Mouse (Mus musculus) embryonic facial prominence, embryonic 12.5 days (tissue): ENCODE data around the gene Arid5b. TPM values are rescaled to one million over a fixed set of nuclear protein-coding genes. Genes with fewer than 3 reads are reported as not detected.

Experiments
- ATAC-seq: fragments of 200-750 bp; cut with Nextera tagmentation; 2 replicates; pipeline ENCODE4 v1.8.0; 2017; ENCODE audit not compliant: insufficient number of reproducible peaks, insufficient read depth, low FRiP score, low TSS enrichment
- H3K27ac ChIP-seq: fragments of 300-500 bp; sonication (generic); 2 replicates; pipeline ENCODE4 v1.5.1; 2016; ENCODE audit warnings: mild to moderate bottlenecking
- H3K27me3 ChIP-seq: fragments of 300-500 bp; sonication (generic); 2 replicates; pipeline ENCODE4 v1.6.1; 2016; ENCODE audit warnings: mild to moderate bottlenecking, moderate library complexity
- H3K36me3 ChIP-seq: fragments of 300-500 bp; sonication (generic); 2 replicates; pipeline ENCODE4 v1.6.1; 2016; ENCODE audit warnings: mild to moderate bottlenecking
- H3K4me1 ChIP-seq: fragments of 300-500 bp; sonication (generic); 2 replicates; pipeline ENCODE4 v1.6.1; 2016
- H3K4me2 ChIP-seq: fragments of 300-500 bp; sonication (generic); replicated peaks from 2 replicates; pipeline ENCODE4 v1.6.1; 2016; ENCODE audit warnings: mild to moderate bottlenecking, moderate library complexity
- H3K4me3 ChIP-seq: fragments of 300-500 bp; sonication (generic); 2 replicates; pipeline ENCODE4 v1.5.1; 2016; ENCODE audit warnings: mild to moderate bottlenecking
- H3K9ac ChIP-seq: fragments of 300-500 bp; sonication (generic); 2 replicates; pipeline ENCODE4 v1.6.1; 2016; ENCODE audit warnings: mild to moderate bottlenecking, moderate library complexity
- H3K9me3 ChIP-seq: fragments of 300-500 bp; sonication (generic); 2 replicates; pipeline ENCODE4 v1.6.1; 2016; ENCODE audit warnings: mild to moderate bottlenecking, moderate library complexity
- WGBS: fragments of 180-500 bp; shearing (Covaris S2); methylation state at CpG from one replicate; pipeline ENCODE4 v1.1.7; 2016; 5-methylcytosine and 5-hydroxymethylcytosine counted together
- polyA plus RNA-seq: library from polyadenylated mRNA; unstranded; fragments of >200 nt; fragmentation: Nextera tagmentation; extraction: Ambion mirVana; gene quantifications from 2 replicates; pipeline ENCODE4 v1.2.1, GENCODE M21; 2016

Arid5b gene
- polyA plus RNA-seq, 1 experiment from 2014 or later: 50.9 TPM

DNA sequence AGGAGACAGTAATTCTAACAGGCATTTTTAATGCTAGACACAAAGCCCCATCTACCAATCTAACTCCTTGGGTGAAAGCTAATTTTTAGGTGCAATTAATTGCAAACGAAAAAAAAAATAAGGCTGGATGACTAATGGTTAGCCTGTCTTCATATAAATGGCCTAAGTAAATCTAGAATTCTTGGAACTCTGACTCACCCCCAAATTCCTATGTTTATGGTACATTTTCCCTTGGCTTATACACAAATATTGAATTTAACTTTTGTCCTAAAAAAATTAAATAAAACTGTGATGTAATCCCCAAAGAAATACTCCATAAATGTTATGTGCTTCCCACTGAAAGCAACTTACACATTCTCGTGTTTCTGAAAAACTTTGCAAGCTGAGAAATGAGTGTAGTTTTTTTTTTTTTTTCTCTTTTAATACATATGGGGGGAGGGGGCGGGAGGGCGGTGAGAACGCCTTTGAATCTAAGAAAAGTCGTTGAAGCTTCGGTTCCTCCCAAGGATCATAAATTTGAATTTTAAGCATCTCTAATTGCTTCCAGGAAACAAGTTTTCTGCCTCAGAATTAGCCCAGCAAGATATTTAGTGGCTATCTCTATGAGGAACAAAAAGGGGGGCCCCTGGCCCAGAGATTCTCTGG is 31.8 kb downstream of the Arid5b start:
- Histone ChIP-seq H3K27ac (no peak overlapping the region), H3K4me2 (no peak overlapping the region)

DNA sequence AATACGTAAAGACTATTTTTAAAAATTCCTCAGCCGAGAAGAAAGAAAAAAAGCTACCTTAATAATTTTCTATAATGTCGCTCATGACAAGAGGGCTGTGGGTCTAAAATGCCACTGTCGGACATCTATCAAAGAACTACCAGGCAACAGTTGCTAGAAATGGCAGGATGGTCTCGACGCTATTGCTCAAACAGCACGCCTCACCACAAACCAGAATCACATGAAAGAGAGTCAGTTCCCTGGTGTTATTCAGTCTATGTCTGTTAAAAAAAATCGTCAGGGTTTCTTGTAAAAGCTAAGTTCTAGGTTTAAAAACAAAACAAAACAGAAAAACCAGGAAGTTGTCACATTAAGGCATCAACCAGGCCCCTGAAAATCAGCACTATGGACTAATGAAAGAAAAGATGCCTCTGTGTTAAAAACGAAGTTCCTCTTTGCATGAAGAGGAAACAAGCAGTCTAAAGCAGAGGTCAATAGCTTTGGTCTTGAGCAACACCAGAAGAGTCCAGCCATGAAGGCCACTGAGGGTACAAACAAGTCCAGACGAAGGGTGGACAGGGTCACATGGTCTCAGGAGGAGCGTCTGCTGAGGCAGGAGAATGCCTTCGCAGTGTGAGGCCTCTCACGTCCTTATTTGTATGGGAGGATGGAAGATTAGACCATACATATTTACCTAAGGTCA is 37.6 kb downstream of the Arid5b start:
- H3K9ac ChIP-seq: no peak overlapping the region
- no peaks in the 10 kb centered on the region for H3K9me3 ChIP-seq
- H3K4me2 ChIP-seq: no peak overlapping the region
- ATAC-seq: no peak
- WGBS: 87% methylated on average over 13 of the region's 13 CpGs
- peaks cover 30% of the 10 kb centered on the region for H3K36me3 ChIP-seq
- no peak overlapping the region for H3K27ac ChIP-seq
- H3K4me1 ChIP-seq: peaks cover 10% of the 10 kb centered on the region; the same call in 1 of the 2 replicates
- H3K27me3 ChIP-seq: no peaks in the 10 kb centered on the region
- H3K4me3 ChIP-seq: no peak overlapping the region

More for the DNA sequence above, 31.8 kb downstream of the Arid5b start:
- no peak overlapping the region for H3K9ac ChIP-seq
- H3K4me3 ChIP-seq: no peak overlapping the region
- H3K36me3 ChIP-seq: peaks cover 15% of the 10 kb centered on the region
- peaks cover 7% of the 10 kb centered on the region for H3K4me1 ChIP-seq
- H3K27me3 ChIP-seq: no peaks in the 10 kb centered on the region
- no peak for ATAC-seq
- H3K9me3 ChIP-seq: no peaks in the 10 kb centered on the region
- WGBS: 66% methylated on average over 7 of the region's 7 CpGs

DNA sequence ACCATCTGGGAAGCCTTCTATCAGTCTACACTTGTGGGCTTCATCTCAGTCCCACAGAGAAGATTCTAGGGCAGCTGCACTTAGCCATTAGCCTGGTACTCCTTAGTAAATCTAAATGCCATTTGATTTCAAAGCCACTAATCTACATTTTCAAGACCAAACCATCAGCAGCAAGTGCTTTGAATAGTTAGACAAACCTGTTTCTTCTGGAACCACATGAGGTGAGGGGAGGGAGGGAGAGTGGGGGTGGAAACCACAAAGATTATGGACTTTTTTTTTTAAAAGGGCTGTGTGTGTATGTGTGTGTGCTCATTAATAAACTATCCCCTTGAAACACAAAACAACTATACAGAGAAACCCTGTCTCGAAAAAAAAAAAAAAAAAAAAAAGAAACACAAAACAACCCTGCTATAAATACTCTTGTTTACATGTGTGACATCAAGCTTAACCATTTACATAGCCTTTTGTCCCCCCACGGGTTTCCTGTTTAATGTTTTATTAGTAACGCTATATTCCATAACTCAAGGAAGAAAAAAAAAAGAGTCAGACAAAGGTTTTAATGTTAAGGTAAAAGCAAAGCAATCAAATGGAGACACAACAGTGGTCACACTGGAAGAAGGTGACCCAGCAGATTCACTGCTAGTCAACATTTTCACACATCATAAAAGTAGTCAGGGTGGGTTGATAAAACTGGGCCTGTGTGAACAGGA is 38.3 kb downstream of the Arid5b start:
- Histone ChIP-seq H3K27me3 (no peaks in the 10 kb centered on the region), H3K4me1 (peaks cover 10% of the 10 kb centered on the region; the same call in 1 of the 2 replicates), H3K4me2 (no peak overlapping the region), H3K4me3 (no peak overlapping the region), H3K9me3 (no peaks in the 10 kb centered on the region), H3K27ac (no peak overlapping the region), H3K9ac (no peak overlapping the region), H3K36me3 (peaks cover 37% of the 10 kb centered on the region)
- ATAC-seq: no peak
- WGBS: 72% methylated on average over 3 of the region's 3 CpGs

DNA sequence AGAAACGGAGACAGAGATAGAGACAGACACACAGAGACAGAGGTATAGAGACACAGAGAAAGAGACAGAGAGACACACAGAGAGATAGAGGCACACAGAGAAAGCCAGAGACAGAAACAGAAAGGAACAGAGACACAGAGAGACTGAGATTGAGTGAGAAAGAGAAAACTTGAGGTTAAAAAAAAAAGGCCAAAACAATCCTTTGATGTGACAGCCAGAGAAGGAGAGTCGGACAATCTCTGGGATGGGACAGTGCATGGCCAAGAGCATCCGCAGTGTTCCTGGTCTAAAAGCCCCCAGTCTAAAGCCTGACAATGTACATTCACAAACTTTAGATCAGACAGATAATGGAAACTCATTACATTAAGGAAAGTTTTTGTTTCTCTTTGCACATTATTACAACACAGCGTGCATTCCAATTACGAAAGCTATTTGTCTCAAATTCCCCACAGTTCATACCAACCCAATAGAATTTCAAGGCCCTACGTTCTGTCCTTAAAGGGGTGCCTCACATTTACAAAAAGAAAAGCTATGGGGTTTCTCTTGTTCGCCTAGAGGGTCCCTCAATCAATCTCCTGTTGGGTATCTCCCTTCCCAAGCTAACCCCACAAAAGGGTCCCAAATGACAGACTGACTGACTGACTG is 39.0 kb downstream of the Arid5b start:
- Histone ChIP-seq H3K36me3 (peaks cover 38% of the 10 kb centered on the region), H3K4me2 (no peak overlapping the region), H3K27me3 (no peaks in the 10 kb centered on the region), H3K4me3 (no peak overlapping the region), H3K9me3 (no peaks in the 10 kb centered on the region), H3K4me1 (peaks cover 10% of the 10 kb centered on the region; the same call in 1 of the 2 replicates), H3K9ac (no peak overlapping the region), H3K27ac (peak overlapping the region; percentile 30; the same call in 1 of the 2 replicates)
- no peak for ATAC-seq
- WGBS: 76% methylated on average over 7 of the region's 7 CpGs

DNA sequence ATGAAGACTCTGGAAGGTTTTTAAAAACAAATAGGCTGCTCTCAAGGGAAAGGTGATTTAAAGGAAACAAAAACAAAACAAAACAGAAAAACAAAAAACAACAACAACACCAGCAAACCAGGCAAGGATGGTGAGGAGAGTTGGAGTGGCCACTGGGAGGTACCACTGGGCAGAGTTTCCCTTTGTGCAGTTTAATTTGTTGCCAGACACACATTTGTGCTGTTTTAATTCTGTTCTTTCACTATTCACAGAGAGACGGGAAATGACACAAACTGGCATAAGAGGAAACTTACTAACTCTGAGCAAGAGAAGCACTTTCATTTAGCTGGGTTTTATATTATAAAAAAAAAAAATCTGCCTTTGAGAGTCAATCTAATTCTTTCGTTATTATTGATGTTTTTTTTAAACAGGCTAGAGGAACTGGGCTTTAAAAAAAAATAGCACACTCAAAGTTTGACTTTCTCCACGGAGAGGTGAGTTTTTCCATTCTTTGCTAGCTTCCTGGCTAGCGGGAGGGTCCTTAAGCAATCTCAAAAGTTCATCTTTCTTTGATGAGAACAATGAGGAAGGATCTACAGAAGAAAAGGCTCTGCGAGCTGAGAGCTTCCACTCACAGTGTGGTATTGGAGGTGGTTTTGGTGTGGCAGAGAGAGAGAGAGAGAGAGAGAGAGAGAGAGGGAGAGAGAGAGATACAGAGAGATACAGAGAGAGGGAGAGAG is 39.7 kb downstream of the Arid5b start:
- no peak overlapping the region for H3K4me3 ChIP-seq
- WGBS: 58% methylated on average over 5 of the region's 5 CpGs
- H3K4me1 ChIP-seq: peaks cover 10% of the 10 kb centered on the region; the same call in 1 of the 2 replicates
- H3K27ac ChIP-seq: peak overlapping the region; percentile 30; the same call in 1 of the 2 replicates
- no peaks in the 10 kb centered on the region for H3K27me3 ChIP-seq
- no peak overlapping the region for H3K4me2 ChIP-seq
- H3K9me3 ChIP-seq: no peaks in the 10 kb centered on the region
- H3K9ac ChIP-seq: no peak overlapping the region
- peaks cover 41% of the 10 kb centered on the region for H3K36me3 ChIP-seq
- no peak for ATAC-seq

DNA sequence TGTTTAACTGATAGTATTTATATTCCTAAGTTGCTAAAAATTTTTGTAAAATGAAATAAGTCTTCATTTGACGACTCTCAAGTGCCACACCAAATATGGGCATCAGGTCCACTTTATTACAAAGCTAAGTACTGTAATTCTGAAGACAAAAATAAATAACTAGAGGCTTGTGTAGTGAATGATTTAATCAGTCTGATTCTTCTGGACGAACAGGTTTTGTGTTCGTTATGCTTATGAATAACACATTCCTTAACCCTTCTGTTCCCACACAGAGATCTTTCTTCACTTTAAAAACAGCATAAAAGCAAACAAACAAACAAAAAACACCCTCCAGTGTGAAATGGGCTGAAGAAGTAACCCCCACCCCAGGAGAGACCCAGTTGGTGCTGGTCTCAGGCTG is 40.4 kb downstream of the Arid5b start:
- no peak overlapping the region for H3K27ac ChIP-seq
- H3K4me1 ChIP-seq: peaks cover 10% of the 10 kb centered on the region; the same call in 1 of the 2 replicates
- no peak overlapping the region for H3K4me3 ChIP-seq
- no peak overlapping the region for H3K4me2 ChIP-seq
- no peaks in the 10 kb centered on the region for H3K9me3 ChIP-seq
- WGBS: 45% methylated on average over 3 of the region's 3 CpGs
- H3K9ac ChIP-seq: no peak overlapping the region
- peaks cover 47% of the 10 kb centered on the region for H3K36me3 ChIP-seq
- H3K27me3 ChIP-seq: no peaks in the 10 kb centered on the region
- ATAC-seq: no peak

DNA sequence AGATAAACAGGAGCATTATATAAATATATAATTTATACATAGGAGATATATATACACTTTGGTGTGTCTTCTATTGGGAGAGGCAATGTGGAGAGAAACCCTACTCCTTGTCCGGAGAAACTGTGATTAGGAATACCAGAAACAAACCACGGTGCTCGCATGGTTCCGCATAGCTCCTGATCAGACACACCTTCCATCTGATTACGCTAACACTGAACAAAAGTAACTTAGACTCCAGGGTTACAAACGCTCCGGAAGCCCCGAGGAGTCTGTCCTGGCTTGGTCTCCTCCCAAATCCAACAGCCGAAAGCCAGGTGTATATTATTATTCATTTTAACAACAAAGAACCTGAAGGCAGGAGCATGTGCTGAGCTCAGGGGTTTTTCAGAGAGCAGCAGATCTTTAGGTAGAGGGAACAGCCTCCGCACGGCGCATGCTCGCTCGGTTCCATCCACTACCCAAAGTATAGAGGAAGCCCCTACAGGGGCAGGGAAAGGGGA is 41.5 kb downstream of the Arid5b start:
- no peaks in the 10 kb centered on the region for H3K9me3 ChIP-seq
- H3K4me1 ChIP-seq: peaks cover 10% of the 10 kb centered on the region; the same call in 1 of the 2 replicates
- no peak overlapping the region for H3K4me3 ChIP-seq
- WGBS: 75% methylated on average over 14 of the region's 14 CpGs
- no peak overlapping the region for H3K9ac ChIP-seq
- no peak overlapping the region for H3K4me2 ChIP-seq
- no peaks in the 10 kb centered on the region for H3K27me3 ChIP-seq
- H3K36me3 ChIP-seq: peaks cover 39% of the 10 kb centered on the region
- H3K27ac ChIP-seq: no peak overlapping the region
- no peak for ATAC-seq

DNA sequence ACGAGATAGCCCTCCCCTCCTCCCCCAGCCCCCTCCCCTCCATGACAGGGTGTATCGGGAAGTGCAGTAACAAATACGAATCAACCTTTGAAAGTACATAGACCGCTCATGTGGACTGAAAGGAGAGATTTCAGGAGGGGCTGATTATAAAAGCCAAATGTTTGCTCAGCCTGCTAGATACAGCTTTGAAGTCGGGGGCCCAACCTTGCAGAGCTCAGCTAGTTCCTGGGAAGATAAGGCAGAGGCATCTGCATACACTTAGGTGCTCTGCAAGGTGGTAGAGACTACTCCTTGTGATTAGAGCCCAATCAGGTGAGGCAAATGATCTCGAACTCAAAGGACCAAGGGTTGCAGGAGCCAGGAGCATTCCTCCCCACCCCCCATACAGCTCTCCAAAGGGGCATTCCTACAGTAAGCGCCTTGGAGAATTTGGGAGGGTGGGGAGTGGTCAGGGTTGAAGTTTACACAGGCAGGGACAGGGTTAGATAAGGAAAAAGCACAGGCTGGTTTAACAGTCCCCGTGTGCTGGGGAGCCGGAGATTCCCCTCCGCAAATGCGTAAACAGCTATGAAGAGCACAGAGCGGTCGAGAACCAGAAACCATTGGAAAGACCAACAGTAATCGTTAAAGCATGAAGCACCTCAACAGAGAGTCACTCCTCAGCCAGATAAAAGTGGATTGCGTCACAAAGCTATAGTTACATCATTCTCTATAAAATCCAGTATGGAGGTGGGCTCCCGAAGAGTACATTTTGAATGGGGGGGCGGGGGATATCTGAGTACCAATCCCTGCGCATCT is 47.0 kb downstream of the Arid5b start:
- Histone ChIP-seq H3K9me3 (no peaks in the 10 kb centered on the region), H3K4me1 (peaks cover 8% of the 10 kb centered on the region), H3K4me2 (no peak overlapping the region), H3K27ac (peak overlapping the region; percentile 23; the same call in 1 of the 2 replicates), H3K4me3 (no peak overlapping the region), H3K9ac (no peak overlapping the region), H3K27me3 (no peaks in the 10 kb centered on the region), H3K36me3 (peaks cover 33% of the 10 kb centered on the region)
- no peak for ATAC-seq
- WGBS: 63% methylated on average over 18 of the region's 18 CpGs

DNA sequence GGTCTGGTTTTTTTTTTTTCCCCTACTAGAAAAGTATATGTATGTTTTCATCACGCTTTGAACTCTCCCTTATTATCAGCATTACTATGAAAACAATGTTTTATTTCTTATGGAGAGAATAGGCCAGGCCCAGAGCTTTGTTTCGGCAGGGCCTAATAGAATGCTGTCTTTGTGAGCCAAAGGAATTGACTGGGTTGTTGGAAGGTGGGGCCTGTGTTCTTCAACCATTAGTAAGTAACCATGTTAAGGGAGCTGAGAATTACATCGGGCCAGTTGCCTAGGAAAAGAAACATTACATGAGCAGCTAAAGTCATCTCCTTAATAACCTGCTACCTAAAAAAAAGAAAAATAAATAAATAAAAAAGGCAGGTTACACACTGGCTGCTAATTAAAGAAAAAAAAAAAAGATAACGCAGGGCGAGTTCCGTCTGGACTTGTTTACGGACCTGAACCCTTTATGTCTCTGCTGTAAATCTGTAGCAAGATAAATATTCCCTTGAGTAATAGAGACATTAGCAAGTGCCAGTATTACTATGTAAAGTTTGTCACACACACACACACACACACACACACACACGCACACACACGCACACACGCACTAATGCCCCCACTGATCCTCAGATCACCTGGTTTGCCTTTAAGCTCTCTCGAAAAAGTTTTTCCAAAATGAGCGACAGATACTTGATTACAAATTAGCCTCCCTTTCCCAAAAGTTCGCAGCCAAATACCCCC is 47.7 kb downstream of the Arid5b start:
- H3K27ac ChIP-seq: no peak overlapping the region
- H3K9ac ChIP-seq: no peak overlapping the region
- WGBS: 68% methylated on average over 13 of the region's 13 CpGs
- no peaks in the 10 kb centered on the region for H3K9me3 ChIP-seq
- H3K4me3 ChIP-seq: no peak overlapping the region
- no peaks in the 10 kb centered on the region for H3K27me3 ChIP-seq
- no peak overlapping the region for H3K4me2 ChIP-seq
- no peak for ATAC-seq
- peaks cover 8% of the 10 kb centered on the region for H3K4me1 ChIP-seq
- H3K36me3 ChIP-seq: peaks cover 31% of the 10 kb centered on the region
